Mouse (Mus musculus) left cerebral cortex, adult 8-10 months (tissue): ENCODE measurements at regions not wholly inside any gene's neighbourhood (a gene's known extent, or its start where the extent isn't known, plus 50 kb on each side); places are given as distances from the start of the nearest gene placed in this dataset.

Experiments used
- DNase-seq, 2 experiments: peaks; one replicate each; pipeline ENCODE4 v3.0.0; 2022; ENCODE audit warnings: low spot score in 2 of 2

DNA sequence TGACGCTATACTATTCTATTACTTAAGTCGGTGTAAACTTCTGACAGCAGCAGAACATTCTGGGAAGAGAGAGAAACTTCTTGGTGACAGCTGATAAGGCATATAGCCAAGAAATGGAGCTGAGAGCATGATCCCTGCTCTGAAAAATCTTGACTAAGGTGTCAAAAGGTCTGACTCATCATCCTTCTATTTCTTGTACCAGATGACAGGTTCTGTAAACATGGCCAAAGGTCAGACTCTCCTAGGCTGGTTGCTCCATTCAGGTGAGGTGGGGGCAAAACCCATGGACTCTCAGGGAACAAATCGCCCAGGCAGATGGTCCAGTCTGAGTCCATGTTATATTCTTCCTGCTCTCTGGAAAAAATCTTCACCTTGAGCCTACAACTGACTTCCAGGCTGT lies 283.5 kb downstream of the Lmo7 start:
- DNase-seq, result no peak

DNA sequence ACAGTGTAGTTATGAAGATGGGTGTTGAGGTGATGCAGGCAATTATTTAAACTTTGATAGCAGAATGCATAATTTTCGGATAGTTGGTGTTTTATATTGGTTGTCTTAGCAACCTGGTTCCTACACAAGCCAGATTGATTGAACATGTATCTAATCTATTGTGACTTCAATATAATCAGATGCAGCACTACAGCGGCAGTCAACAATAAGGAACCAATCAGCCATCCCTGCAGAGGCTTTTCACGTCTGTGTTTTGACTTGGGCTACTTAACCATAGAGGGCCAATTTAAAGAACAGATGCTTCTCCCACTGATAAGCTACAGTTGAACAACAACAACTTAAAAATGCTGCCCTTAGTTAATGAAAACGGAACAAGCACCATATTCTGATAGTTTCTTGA lies 267.8 kb downstream of the Lmo7 start:
- DNase-seq, result no peak

DNA sequence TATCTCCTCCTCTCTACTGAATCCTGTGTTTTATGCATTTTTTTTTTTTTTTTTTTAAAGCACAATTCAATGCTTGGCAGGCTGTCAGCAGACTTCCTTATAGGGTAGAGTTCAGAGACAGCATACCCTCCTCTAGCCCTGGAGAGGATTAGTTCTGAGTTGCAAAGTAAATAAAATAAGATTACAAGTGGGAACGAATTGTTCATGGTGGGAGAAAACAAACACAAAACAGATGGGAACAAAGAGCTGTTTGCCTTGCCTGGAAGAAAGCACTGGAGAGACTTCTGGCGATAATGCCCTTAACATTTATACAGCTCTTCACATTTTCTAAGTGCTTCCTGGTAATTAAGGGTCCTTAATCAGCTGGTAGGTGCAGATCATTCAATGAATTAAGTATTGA lies 254.6 kb downstream of the Lmo7 start:
- no peak for DNase-seq
